Mouse (Mus musculus) adipocyte (in vitro differentiated cells): Measurements from ENCODE around the gene Tgfbi.

Experiments used
- DNase-seq: peaks from one replicate; pipeline ENCODE4 v3.0.0-alpha.2; 2016; ENCODE audit warnings: low spot score

Tgfbi gene

GRCm38 (mm10) chr13:56634920-56635319 is 25.6 kb downstream of the Tgfbi start:
- no peak for DNase-seq

GRCm38 (mm10) chr13:56637027-56637426 is 27.7 kb downstream of the Tgfbi start:
- DNase-seq: no peak

- DNase-seq: peak; percentile 69
Measured at GRCm38 (mm10) chr13:56641746-56642145, 32.4 kb downstream of the Tgfbi start.

GRCm38 (mm10) chr13:56644031-56644430 is 34.7 kb downstream of the Tgfbi start:
- no peak for DNase-seq

GRCm38 (mm10) chr13:56645744-56646143 is 36.4 kb downstream of the Tgfbi start:
- no peak for DNase-seq

- DNase-seq: peak; percentile 92
Measured at GRCm38 (mm10) chr13:56647597-56648405, 38.5 kb downstream of the Tgfbi start.

- DNase-seq: no peak
Measured at GRCm38 (mm10) chr13:56650020-56650419, 40.7 kb downstream of the Tgfbi start.

- no peak for DNase-seq
Measured at GRCm38 (mm10) chr13:56652381-56652780, 43.1 kb downstream of the Tgfbi start.

- DNase-seq: peak; percentile 51
Measured at GRCm38 (mm10) chr13:56654176-56654575, 44.9 kb downstream of the Tgfbi start.

- DNase-seq: peak; percentile 81
Measured at GRCm38 (mm10) chr13:56657946-56658512, 48.7 kb downstream of the Tgfbi start.

GRCm38 (mm10) chr13:56658931-56659330 is 49.6 kb downstream of the Tgfbi start:
- no peak for DNase-seq

GRCm38 (mm10) chr13:56661914-56662621 is 52.7 kb downstream of the Tgfbi start:
- DNase-seq: no peak

- no peak for DNase-seq
Measured at GRCm38 (mm10) chr13:56664256-56665170, 55.2 kb downstream of the Tgfbi start.

GRCm38 (mm10) chr13:56671206-56671605 is 61.9 kb downstream of the Tgfbi start:
- DNase-seq: no peak

- no peak for DNase-seq
Measured at GRCm38 (mm10) chr13:56677731-56678130, 68.4 kb downstream of the Tgfbi start.

- DNase-seq: peak; percentile 72
Measured at GRCm38 (mm10) chr13:56678188-56678787, 69.0 kb downstream of the Tgfbi start.

- no peak for DNase-seq
Measured at GRCm38 (mm10) chr13:56678826-56679504, 69.6 kb downstream of the Tgfbi start.

GRCm38 (mm10) chr13:56681924-56682323 is 72.6 kb downstream of the Tgfbi start:
- DNase-seq: no peak

- DNase-seq: peak; percentile 82
Measured at GRCm38 (mm10) chr13:56682326-56682725, 73.0 kb downstream of the Tgfbi start.

- DNase-seq: no peak
Measured at GRCm38 (mm10) chr13:56683306-56683705, 74.0 kb downstream of the Tgfbi start.
